Mouse (Mus musculus): ENCODE results near the gene Sirt7. TPM values are rescaled to one million over a fixed set of nuclear protein-coding genes. Genes with fewer than 3 reads are reported as not detected.

The Sirt7 gene
- polyA plus RNA-seq, 1 experiment from 2014 or later = 17.6 TPM

- 3% methylated on average over 24 of the region's 24 CpGs for WGBS
- 0 out of 2 replicates have a peak, but pooled peaks have one; percentile 20 for ATAC-seq (replicated peaks; ENCODE audit: insufficient number of reproducible peaks, insufficient read depth, low FRiP score, low read depth)
- Histone ChIP-seq H3K4me2 (peak overlapping the region; percentile 89), H3K27me3 (peaks cover 74% of the 10 kb centered on the region), H3K4me1 (replicated peaks) (peaks cover 25% of the 10 kb centered on the region), H3K36me3 (no peaks in the 10 kb centered on the region), H3K9me3 (replicated peaks) (no peaks in the 10 kb centered on the region), H3K4me3 (peak overlapping the region; percentile 52; the same call in 1 of the 2 replicates), H3K27ac (no peak overlapping the region), H3K9ac (no peak overlapping the region)
Measured at GRCm38 (mm10) chr11:120658876-120659410, 33.9 kb upstream of the Sirt7 start.

- no peak overlapping the region for H3K4me3 ChIP-seq
- 84% methylated on average over 4 of the region's 4 CpGs for WGBS
- no peak overlapping the region for H3K4me2 ChIP-seq
- H3K4me1 ChIP-seq (replicated peaks) = peaks cover 25% of the 10 kb centered on the region
- ATAC-seq (replicated peaks; ENCODE audit: insufficient number of reproducible peaks, insufficient read depth, low FRiP score, low read depth) = no peak
- no peaks in the 10 kb centered on the region for H3K36me3 ChIP-seq
- no peak overlapping the region for H3K27ac ChIP-seq
- peaks cover 65% of the 10 kb centered on the region for H3K27me3 ChIP-seq
- H3K9ac ChIP-seq = no peak overlapping the region
- H3K9me3 ChIP-seq (replicated peaks) = no peaks in the 10 kb centered on the region
Measured at GRCm38 (mm10) chr11:120657301-120657700, 32.3 kb upstream of the Sirt7 start.

GRCm38 (mm10) chr11:120654741-120655140 is 29.7 kb upstream of the Sirt7 start:
- H3K27me3 ChIP-seq = peaks cover 39% of the 10 kb centered on the region
- H3K4me1 ChIP-seq (replicated peaks) = peaks cover 9% of the 10 kb centered on the region
- no peak for ATAC-seq (replicated peaks; ENCODE audit: insufficient number of reproducible peaks, insufficient read depth, low FRiP score, low read depth)
- 82% methylated on average over 3 of the region's 3 CpGs for WGBS
- no peak overlapping the region for H3K4me2 ChIP-seq
- no peaks in the 10 kb centered on the region for H3K36me3 ChIP-seq
- H3K27ac ChIP-seq = no peak overlapping the region
- H3K9me3 ChIP-seq (replicated peaks) = no peaks in the 10 kb centered on the region
- H3K9ac ChIP-seq = no peak overlapping the region
- no peak overlapping the region for H3K4me3 ChIP-seq

- no peak overlapping the region for H3K4me2 ChIP-seq
- ATAC-seq (replicated peaks; ENCODE audit: insufficient number of reproducible peaks, insufficient read depth, low FRiP score, low read depth) = no peak
- H3K27ac ChIP-seq = no peak overlapping the region
- H3K27me3 ChIP-seq = peaks cover 11% of the 10 kb centered on the region
- 67% methylated on average over 3 of the region's 3 CpGs for WGBS
- H3K36me3 ChIP-seq = no peaks in the 10 kb centered on the region
- H3K4me3 ChIP-seq = no peak overlapping the region
- H3K9me3 ChIP-seq (replicated peaks) = no peaks in the 10 kb centered on the region
- H3K4me1 ChIP-seq (replicated peaks) = peaks cover 16% of the 10 kb centered on the region
- no peak overlapping the region for H3K9ac ChIP-seq
Measured at GRCm38 (mm10) chr11:120651872-120652271, 26.8 kb upstream of the Sirt7 start.

GRCm38 (mm10) chr11:120648001-120648476 is 23.0 kb upstream of the Sirt7 start, which contains the start of gene Myadml2:
Gene Myadml2 (minus strand): TSS chr11:120648158.
- Histone ChIP-seq H3K36me3 (no peaks in the 10 kb centered on the region), H3K27ac (peak within 1 kb of the TSS; percentile 95)
- WGBS = 4% methylated on average over 13 of the region's 13 CpGs

GRCm38 (mm10) chr11:120647047-120647830 is 22.2 kb upstream of the Sirt7 start:
- H3K36me3 ChIP-seq = no peaks in the 10 kb centered on the region
- no peaks in the 10 kb centered on the region for H3K27me3 ChIP-seq
- WGBS = 69% methylated on average over 35 of the region's 35 CpGs
- H3K9ac ChIP-seq = peak overlapping the region; percentile 70
- H3K4me2 ChIP-seq = peak overlapping the region; percentile 70
- no peaks in the 10 kb centered on the region for H3K9me3 ChIP-seq (replicated peaks)
- ATAC-seq (replicated peaks; ENCODE audit: insufficient number of reproducible peaks, insufficient read depth, low FRiP score, low read depth) = no peak
- peaks cover 33% of the 10 kb centered on the region for H3K4me1 ChIP-seq (replicated peaks)
- peak overlapping the region; percentile 95 for H3K27ac ChIP-seq
- H3K4me3 ChIP-seq = peak overlapping the region; percentile 61

More at GRCm38 (mm10) chr11:120648001-120648476, 23.0 kb upstream of the Sirt7 start, which contains the start of gene Myadml2:
- Histone ChIP-seq H3K4me1 (replicated peaks) (peaks cover 25% of the 10 kb centered on the region), H3K4me3 (peak within 1 kb of the TSS; percentile 61), H3K27me3 (no peaks in the 10 kb centered on the region), H3K9me3 (replicated peaks) (no peaks in the 10 kb centered on the region), H3K4me2 (peak within 1 kb of the TSS; percentile 70), H3K9ac (peak within 1 kb of the TSS; percentile 70)
- ATAC-seq (replicated peaks; ENCODE audit: insufficient number of reproducible peaks, insufficient read depth, low FRiP score, low read depth) = peak; percentile 33; the same call in 1 of the 2 replicates

- peak within 1 kb of the TSS; percentile 93 for H3K4me2 ChIP-seq
- ATAC-seq (replicated peaks; ENCODE audit: insufficient number of reproducible peaks, insufficient read depth, low FRiP score, low read depth) = peak; percentile 97
- H3K4me3 ChIP-seq = peak within 1 kb of the TSS; percentile 60
- H3K4me1 ChIP-seq (replicated peaks) = peaks cover 32% of the 10 kb centered on the region
- H3K9ac ChIP-seq = peak within 1 kb of the TSS; percentile 70
- H3K36me3 ChIP-seq = no peaks in the 10 kb centered on the region
- H3K9me3 ChIP-seq (replicated peaks) = no peaks in the 10 kb centered on the region
- H3K27me3 ChIP-seq = no peaks in the 10 kb centered on the region; the same call in 1 of the 2 replicates
- 0% methylated on average over 15 of the region's 15 CpGs for WGBS
- H3K27ac ChIP-seq = peak within 1 kb of the TSS; percentile 38
Measured at GRCm38 (mm10) chr11:120643601-120643987, 18.6 kb upstream of the Sirt7 start, which contains the start of gene Pycr1. Gene Pycr1 (minus strand): TSS chr11:120643769.

- Histone ChIP-seq H3K4me2 (peak overlapping the region; percentile 93), H3K9ac (peak overlapping the region; percentile 70), H3K9me3 (replicated peaks) (no peaks in the 10 kb centered on the region), H3K27ac (peak overlapping the region; percentile 38; the same call in 1 of the 2 replicates), H3K4me1 (replicated peaks) (peaks cover 30% of the 10 kb centered on the region), H3K36me3 (no peaks in the 10 kb centered on the region), H3K27me3 (no peaks in the 10 kb centered on the region; the same call in 1 of the 2 replicates), H3K4me3 (peak overlapping the region; percentile 60)
- peak; percentile 32 for ATAC-seq (replicated peaks; ENCODE audit: insufficient number of reproducible peaks, insufficient read depth, low FRiP score, low read depth)
- WGBS = under 1% methylated on average over 18 of the region's 18 CpGs
Measured at GRCm38 (mm10) chr11:120642939-120643600, 18.0 kb upstream of the Sirt7 start.

- Histone ChIP-seq H3K36me3 (no peaks in the 10 kb centered on the region), H3K27ac (no peak overlapping the region), H3K9me3 (replicated peaks) (no peaks in the 10 kb centered on the region), H3K27me3 (no peaks in the 10 kb centered on the region; the same call in 1 of the 2 replicates), H3K9ac (no peak overlapping the region; the same call in 1 of the 2 replicates), H3K4me3 (no peak overlapping the region), H3K4me2 (no peak overlapping the region), H3K4me1 (replicated peaks) (peaks cover 19% of the 10 kb centered on the region)
- ATAC-seq (replicated peaks; ENCODE audit: insufficient number of reproducible peaks, insufficient read depth, low FRiP score, low read depth) = no peak
- 81% methylated on average over 8 of the region's 8 CpGs for WGBS
Measured at GRCm38 (mm10) chr11:120641869-120642268, 16.8 kb upstream of the Sirt7 start.

GRCm38 (mm10) chr11:120641255-120641654 is 16.2 kb upstream of the Sirt7 start:
- ATAC-seq (replicated peaks; ENCODE audit: insufficient number of reproducible peaks, insufficient read depth, low FRiP score, low read depth) = no peak
- WGBS = 57% methylated on average over 9 of the region's 9 CpGs
- H3K4me1 ChIP-seq (replicated peaks) = peaks cover 16% of the 10 kb centered on the region
- H3K4me2 ChIP-seq = no peak overlapping the region
- H3K27me3 ChIP-seq = no peaks in the 10 kb centered on the region; the same call in 1 of the 2 replicates
- no peaks in the 10 kb centered on the region for H3K9me3 ChIP-seq (replicated peaks)
- 0 out of 2 replicates have a peak overlapping the region, but pooled peaks have one; percentile 10 for H3K9ac ChIP-seq
- H3K36me3 ChIP-seq = no peaks in the 10 kb centered on the region
- no peak overlapping the region for H3K27ac ChIP-seq
- no peak overlapping the region for H3K4me3 ChIP-seq

GRCm38 (mm10) chr11:120634810-120635209 is 9.8 kb upstream of the Sirt7 start:
- Histone ChIP-seq H3K36me3 (no peaks in the 10 kb centered on the region), H3K9me3 (replicated peaks) (no peaks in the 10 kb centered on the region), H3K4me2 (no peak overlapping the region), H3K9ac (no peak overlapping the region), H3K4me1 (replicated peaks) (peaks cover 33% of the 10 kb centered on the region), H3K4me3 (no peak overlapping the region), H3K27ac (no peak overlapping the region), H3K27me3 (no peaks in the 10 kb centered on the region)
- WGBS = 84% methylated on average over 5 of the region's 5 CpGs
- no peak for ATAC-seq (replicated peaks; ENCODE audit: insufficient number of reproducible peaks, insufficient read depth, low FRiP score, low read depth)

Data from heart, embryonic 15.5 days (tissue).